Mouse (Mus musculus): ENCODE measurements around the gene Egfl8. TPM values are rescaled to one million over a fixed set of nuclear protein-coding genes. Genes with fewer than 3 reads are reported as not detected.

Gene Egfl8
- total RNA-seq (2017), result 1.6 and 2.4 TPM in 2 replicates

GRCm38 (mm10) chr17:34615871-34616270 lies at the start of gene Egfl8:
TSS of gene Egfl8 (minus strand) at chr17:34615971.
- ATAC-seq (replicated peaks; ENCODE audit: low read depth, poor library complexity, severe bottlenecking), result no peak

- ATAC-seq (replicated peaks; ENCODE audit: low read depth, poor library complexity, severe bottlenecking), result no peak
These were observed 48.7 kb upstream of the Egfl8 start for GRCm38 (mm10) chr17:34664472-34664871.

GRCm38 (mm10) chr17:34663558-34663957 lies 47.8 kb upstream of the Egfl8 start:
- no peak for ATAC-seq (replicated peaks; ENCODE audit: low read depth, poor library complexity, severe bottlenecking)

- no peak for ATAC-seq (replicated peaks; ENCODE audit: low read depth, poor library complexity, severe bottlenecking)
These were observed 47.2 kb upstream of the Egfl8 start for GRCm38 (mm10) chr17:34662978-34663377.

GRCm38 (mm10) chr17:34662468-34662867 lies 46.7 kb upstream of the Egfl8 start:
- no peak for ATAC-seq (replicated peaks; ENCODE audit: low read depth, poor library complexity, severe bottlenecking)

- no peak for ATAC-seq (replicated peaks; ENCODE audit: low read depth, poor library complexity, severe bottlenecking)
These were observed 45.4 kb upstream of the Egfl8 start for GRCm38 (mm10) chr17:34661121-34661591.

- no peak for ATAC-seq (replicated peaks; ENCODE audit: low read depth, poor library complexity, severe bottlenecking)
These were observed 44.6 kb upstream of the Egfl8 start for GRCm38 (mm10) chr17:34660259-34660820.

GRCm38 (mm10) chr17:34659897-34660214 lies 44.1 kb upstream of the Egfl8 start:
- ATAC-seq (replicated peaks; ENCODE audit: low read depth, poor library complexity, severe bottlenecking), result no peak

- peak; percentile 44; the same call in 1 of the 2 replicates for ATAC-seq (replicated peaks; ENCODE audit: low read depth, poor library complexity, severe bottlenecking)
These were observed 43.6 kb upstream of the Egfl8 start for GRCm38 (mm10) chr17:34659181-34659896.

GRCm38 (mm10) chr17:34658591-34658990 lies 42.8 kb upstream of the Egfl8 start:
- no peak for ATAC-seq (replicated peaks; ENCODE audit: low read depth, poor library complexity, severe bottlenecking)

GRCm38 (mm10) chr17:34658145-34658544 lies 42.4 kb upstream of the Egfl8 start:
- ATAC-seq (replicated peaks; ENCODE audit: low read depth, poor library complexity, severe bottlenecking), result no peak

GRCm38 (mm10) chr17:34657271-34657670 lies 41.5 kb upstream of the Egfl8 start:
- no peak for ATAC-seq (replicated peaks; ENCODE audit: low read depth, poor library complexity, severe bottlenecking)

GRCm38 (mm10) chr17:34656666-34657065 lies 40.9 kb upstream of the Egfl8 start:
- no peak for ATAC-seq (replicated peaks; ENCODE audit: low read depth, poor library complexity, severe bottlenecking)

- ATAC-seq (replicated peaks; ENCODE audit: low read depth, poor library complexity, severe bottlenecking), result no peak
These were observed 39.8 kb upstream of the Egfl8 start for GRCm38 (mm10) chr17:34655581-34655991.

GRCm38 (mm10) chr17:34655160-34655559 lies 39.4 kb upstream of the Egfl8 start:
- ATAC-seq (replicated peaks; ENCODE audit: low read depth, poor library complexity, severe bottlenecking), result no peak

- no peak for ATAC-seq (replicated peaks; ENCODE audit: low read depth, poor library complexity, severe bottlenecking)
These were observed 38.6 kb upstream of the Egfl8 start for GRCm38 (mm10) chr17:34654392-34654791.

- ATAC-seq (replicated peaks; ENCODE audit: low read depth, poor library complexity, severe bottlenecking), result no peak
These were observed 38.0 kb upstream of the Egfl8 start for GRCm38 (mm10) chr17:34653746-34654285.

- ATAC-seq (replicated peaks; ENCODE audit: low read depth, poor library complexity, severe bottlenecking), result no peak
These were observed 37.2 kb upstream of the Egfl8 start for GRCm38 (mm10) chr17:34652985-34653384.

- ATAC-seq (replicated peaks; ENCODE audit: low read depth, poor library complexity, severe bottlenecking), result no peak
These were observed 36.8 kb upstream of the Egfl8 start for GRCm38 (mm10) chr17:34652546-34652945.

GRCm38 (mm10) chr17:34651507-34652221 lies 35.9 kb upstream of the Egfl8 start:
- ATAC-seq (replicated peaks; ENCODE audit: low read depth, poor library complexity, severe bottlenecking), result no peak; the same call in 1 of the 2 replicates

GRCm38 (mm10) chr17:34650781-34651180 lies 35.0 kb upstream of the Egfl8 start:
- no peak for ATAC-seq (replicated peaks; ENCODE audit: low read depth, poor library complexity, severe bottlenecking)

Data from common myeloid progenitor, adult 5-6 weeks (primary cell).